In the genomic region with DNA sequence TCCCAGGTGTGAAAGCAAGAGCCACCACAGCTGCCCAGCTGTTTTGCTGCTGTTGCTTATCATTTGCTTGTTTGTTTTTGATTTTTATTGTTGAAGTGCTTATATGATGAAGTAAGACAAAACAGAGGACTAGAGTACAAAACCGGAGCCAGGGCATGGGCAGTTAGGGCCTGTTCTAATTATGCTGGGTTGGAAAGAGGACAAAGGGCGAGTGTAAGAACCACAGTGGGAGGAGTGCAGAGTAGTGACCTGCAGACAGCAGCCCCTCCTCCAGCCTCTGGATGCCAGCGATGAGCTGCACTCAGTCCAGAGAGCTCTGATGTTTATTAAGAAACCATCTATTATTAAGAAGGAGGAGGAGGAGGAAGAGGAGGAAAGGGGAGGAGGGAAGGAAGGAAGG, we compare ENCODE assay signal across 19 mouse cellular contexts. TPM values are rescaled to one million over a fixed set of nuclear protein-coding genes. Genes with fewer than 3 reads are reported as not detected.
DNase-seq lines count a peak whose midpoint lies in the region; ATAC-seq and TF ChIP-seq lines count a peak whose summit lies in the region.
"Had no signal": no experiment of that assay in that cellular context is flagged by ENCODE, and none has a peak within 500 bp of the region (broad histone marks: within the 10 kb centered on the region; RNA-seq: fewer than 3 reads in every experiment).

No protein-coding gene starts in this region.

- DNase-seq in NIH3T3 (ENCODE audit: low read depth), result peak; percentile 25
- peak; percentile 28 for DNase-seq in embryonic facial prominence, embryonic 10.5 days (ENCODE audit: low spot score)
- peak; percentile 67 to 84 for DNase-seq in kidney, postnatal 25 days
- DNase-seq in midbrain, embryonic 14.5 days, result no peak
- DNase-seq in cerebellum, adult 18-20 months, result no peak
- DNase-seq: adrenal gland, adult 2 months; B cell, adult 2 months; cerebellum, adult 9-11 months; gastrocnemius, postnatal 10 days; heart, adult 2 months; lung, postnatal 14 days had no signal

- H3K9me3 ChIP-seq in intestine, embryonic 15.5 days, result no peaks in the 10 kb centered on the region
- H3K9me3 ChIP-seq in intestine, postnatal 0 days (ENCODE audit: control insufficient read depth), result no peaks in the 10 kb centered on the region
- H3K9me3 ChIP-seq in embryonic facial prominence, embryonic 10.5 days, result no peaks in the 10 kb centered on the region
- no peaks in the 10 kb centered on the region for H3K9me3 ChIP-seq in midbrain, embryonic 14.5 days (ENCODE audit: control insufficient read depth, low read length)
- H3K9me3 ChIP-seq: forebrain, embryonic 12.5 days; heart, embryonic 15.5 days; limb, embryonic 15.5 days had no signal

- peaks cover 26% of the 10 kb centered on the region for H3K4me1 ChIP-seq in intestine, embryonic 15.5 days (replicated peaks)
- H3K4me1 ChIP-seq in intestine, postnatal 0 days (replicated peaks; ENCODE audit: control insufficient read depth, insufficient read depth, low read length), result no peaks in the 10 kb centered on the region; the same call in 1 of the 2 replicates
- peaks cover 53% of the 10 kb centered on the region for H3K4me1 ChIP-seq in embryonic facial prominence, embryonic 10.5 days
- H3K4me1 ChIP-seq in midbrain, embryonic 14.5 days (ENCODE audit: control insufficient read depth, insufficient read depth, low read length), result 0 out of 2 replicates have a peak, but pooled peaks cover 10% of the 10 kb centered on the region

- H3K27ac ChIP-seq in intestine, embryonic 15.5 days, result no peak overlapping the region
- no peak overlapping the region for H3K27ac ChIP-seq in intestine, postnatal 0 days (ENCODE audit: low read depth, low read length)
- peak overlapping the region; percentile 44; the same call in 1 of the 2 replicates for H3K27ac ChIP-seq in embryonic facial prominence, embryonic 10.5 days (replicated peaks)
- no peak overlapping the region for H3K27ac ChIP-seq in midbrain, embryonic 14.5 days (replicated peaks; ENCODE audit: low read depth, low read length)
- H3K27ac ChIP-seq: forebrain, embryonic 12.5 days; heart, adult 2 months; heart, embryonic 15.5 days; limb, embryonic 15.5 days; stomach, postnatal 0 days had no signal

- WGBS in intestine, embryonic 15.5 days, result 29% methylated on average over 3 of the region's 3 CpGs
- 21% methylated on average over 3 of the region's 3 CpGs for WGBS in intestine, postnatal 0 days
- 19% methylated on average over 3 of the region's 3 CpGs for WGBS in embryonic facial prominence, embryonic 10.5 days
- WGBS in midbrain, embryonic 14.5 days, result 28% methylated on average over 3 of the region's 3 CpGs

- no peak overlapping the region for H3K4me2 ChIP-seq in intestine, embryonic 15.5 days (replicated peaks)
- no peak overlapping the region for H3K4me2 ChIP-seq in intestine, postnatal 0 days (replicated peaks; ENCODE audit: low read depth)
- no peak overlapping the region for H3K4me2 ChIP-seq in midbrain, embryonic 14.5 days (ENCODE audit: low read length)
- H3K4me2 ChIP-seq: forebrain, embryonic 12.5 days; heart, embryonic 15.5 days; limb, embryonic 15.5 days had no signal

- no peaks in the 10 kb centered on the region for H3K36me3 ChIP-seq in intestine, embryonic 15.5 days
- H3K36me3 ChIP-seq in intestine, postnatal 0 days (ENCODE audit: control insufficient read depth, insufficient read depth), result no peaks in the 10 kb centered on the region
- no peaks in the 10 kb centered on the region for H3K36me3 ChIP-seq in embryonic facial prominence, embryonic 10.5 days (replicated peaks)
- H3K36me3 ChIP-seq in midbrain, embryonic 14.5 days (ENCODE audit: control insufficient read depth, insufficient read depth, low read length), result no peaks in the 10 kb centered on the region
- H3K36me3 ChIP-seq: forebrain, embryonic 12.5 days; heart, embryonic 15.5 days; limb, embryonic 15.5 days had no signal

- H3K9ac ChIP-seq in intestine, embryonic 15.5 days, result no peak overlapping the region
- H3K9ac ChIP-seq in intestine, postnatal 0 days (ENCODE audit: low read depth, low read length), result no peak overlapping the region
- no peak overlapping the region for H3K9ac ChIP-seq in midbrain, embryonic 14.5 days (replicated peaks; ENCODE audit: low read length)
- H3K9ac ChIP-seq: forebrain, embryonic 12.5 days; heart, embryonic 15.5 days; limb, embryonic 15.5 days had no signal

- no peak overlapping the region for H3K4me3 ChIP-seq in intestine, embryonic 15.5 days (replicated peaks)
- no peak overlapping the region for H3K4me3 ChIP-seq in intestine, postnatal 0 days (ENCODE audit: low read depth, low read length)
- no peak overlapping the region for H3K4me3 ChIP-seq in embryonic facial prominence, embryonic 10.5 days
- no peak overlapping the region for H3K4me3 ChIP-seq in midbrain, embryonic 14.5 days (replicated peaks; ENCODE audit: low read depth, low read length)
- H3K4me3 ChIP-seq: forebrain, embryonic 12.5 days; heart, adult 2 months; heart, embryonic 15.5 days; limb, embryonic 15.5 days had no signal

- no peak for TF ChIP-seq CTCF in intestine, postnatal 0 days (IDR thresholded peaks at IDR 0.05; ENCODE audit: low read depth)

- peak; percentile 70 for ATAC-seq in intestine, embryonic 15.5 days
- ATAC-seq in intestine, postnatal 0 days, result no peak
- ATAC-seq in CD4-positive, CD25-positive, alpha-beta regulatory T cell, adult 4 months, result no peak
- ATAC-seq in midbrain, embryonic 14.5 days (ENCODE audit: low FRiP score, low TSS enrichment), result no peak
- ATAC-seq: midbrain, embryonic 16.5 days had no signal

- no peaks in the 10 kb centered on the region for H3K27me3 ChIP-seq in intestine, embryonic 15.5 days (replicated peaks)
- no peaks in the 10 kb centered on the region for H3K27me3 ChIP-seq in intestine, postnatal 0 days (replicated peaks; ENCODE audit: control insufficient read depth, insufficient read depth, low read length)
- H3K27me3 ChIP-seq in embryonic facial prominence, embryonic 10.5 days (replicated peaks; ENCODE audit: low read depth, poor library complexity, severe bottlenecking), result peaks cover 4% of the 10 kb centered on the region; the same call in 1 of the 2 replicates
- H3K27me3 ChIP-seq in midbrain, embryonic 14.5 days (ENCODE audit: control insufficient read depth, insufficient read depth, low read length), result no peaks in the 10 kb centered on the region
- H3K27me3 ChIP-seq: forebrain, embryonic 12.5 days; heart, embryonic 15.5 days; limb, embryonic 15.5 days had no signal

RNA-seq across cellular contexts. Expression of a gene that starts 18.6 kb away (rescaled TPM):
- polyA plus RNA-seq in intestine, embryonic 15.5 days (2015; fragmentation: Nextera tagmentation; extraction: Ambion mirVana), result 2.0 and 2.7 TPM in 2 replicates
- polyA plus RNA-seq in intestine, postnatal 0 days (2015; fragmentation: Nextera tagmentation; extraction: Ambion mirVana), result 0.09 TPM in 1 of 2 replicates, not detected in the other
- 271 and 282 TPM in 2 replicates for polyA plus RNA-seq in embryonic facial prominence, embryonic 10.5 days (2016; fragmentation: Nextera tagmentation; extraction: Ambion mirVana)
- polyA plus RNA-seq in CD4-positive, CD25-positive, alpha-beta regulatory T cell, adult 4 months (2017; shearing (Covaris generic)), result not detected
- 39.3 and 45.2 TPM in 2 replicates for polyA plus RNA-seq in midbrain, embryonic 14.5 days (2014; fragmentation: Nextera tagmentation; extraction: Ambion mirVana)

RNA-seq across cellular contexts. Expression of a gene that starts 59.1 kb away (rescaled TPM):
- polyA plus RNA-seq in intestine, embryonic 15.5 days (2015; fragmentation: Nextera tagmentation; extraction: Ambion mirVana), result 39.3 and 44.4 TPM in 2 replicates
- polyA plus RNA-seq in intestine, postnatal 0 days (2015; fragmentation: Nextera tagmentation; extraction: Ambion mirVana), result 33.3 and 36.7 TPM in 2 replicates
- 36.0 and 38.1 TPM in 2 replicates for polyA plus RNA-seq in embryonic facial prominence, embryonic 10.5 days (2016; fragmentation: Nextera tagmentation; extraction: Ambion mirVana)
- 10 to 100 TPM; 25.3 to 25.8 TPM for polyA plus RNA-seq in CD4-positive, CD25-positive, alpha-beta regulatory T cell, adult 4 months (2017; shearing (Covaris generic))
- polyA plus RNA-seq in midbrain, embryonic 14.5 days (2014; fragmentation: Nextera tagmentation; extraction: Ambion mirVana), result 52.3 and 63.6 TPM in 2 replicates

Comparison
In these comparisons a context has a peak if more than half of its experiments do, and no peak if none do; other contexts are left out.
1. DNase-seq: peak in NIH3T3 (single experiment), embryonic facial prominence, embryonic 10.5 days (single experiment) and kidney, postnatal 25 days (2 of 2); none in midbrain, embryonic 14.5 days (single experiment) and cerebellum, adult 18-20 months (0 of 2).
2. RNA of a gene that starts 18.6 kb away (polyA plus RNA-seq): 271 to 282 TPM in embryonic facial prominence, embryonic 10.5 days and 39.3 to 45.2 TPM in midbrain, embryonic 14.5 days; 2.0 to 2.7 TPM in intestine, embryonic 15.5 days, 0.09 TPM in intestine, postnatal 0 days and not detected in CD4-positive, CD25-positive, alpha-beta regulatory T cell, adult 4 months; every median in the first group is over 10 times any median in the second.